Mouse (Mus musculus) hindlimb bud, embryonic 11.5 days (tissue): ENCODE results near the gene Cdyl.

Source experiments
- DNase-seq: peaks from one replicate; pipeline ENCODE4 v3.0.0-alpha.2; 2012; ENCODE audit warnings: low read depth, low spot score; ENCODE audit errors: extremely low spot score

Cdyl gene

DNA sequence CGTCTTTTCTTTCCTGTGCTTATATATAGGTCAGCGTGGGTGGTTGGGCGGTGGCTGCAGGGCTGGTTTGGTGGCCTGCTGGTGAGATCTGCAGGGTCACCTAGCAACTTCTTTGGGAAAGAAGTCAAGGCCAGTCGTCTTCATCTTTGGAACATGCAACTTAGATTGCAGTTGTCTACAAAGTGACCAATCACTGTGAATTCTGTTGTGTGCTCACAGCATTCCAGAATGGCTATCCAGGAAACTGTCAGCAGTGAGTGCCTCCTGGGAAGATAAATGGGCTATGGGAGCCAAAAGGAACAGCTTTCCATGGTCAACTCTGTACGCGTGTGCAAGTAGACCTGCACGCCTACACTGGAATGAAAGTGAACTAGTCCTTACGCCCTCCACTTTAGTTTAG is 26.6 kb downstream of the Cdyl start:
- DNase-seq, result no peak

DNA sequence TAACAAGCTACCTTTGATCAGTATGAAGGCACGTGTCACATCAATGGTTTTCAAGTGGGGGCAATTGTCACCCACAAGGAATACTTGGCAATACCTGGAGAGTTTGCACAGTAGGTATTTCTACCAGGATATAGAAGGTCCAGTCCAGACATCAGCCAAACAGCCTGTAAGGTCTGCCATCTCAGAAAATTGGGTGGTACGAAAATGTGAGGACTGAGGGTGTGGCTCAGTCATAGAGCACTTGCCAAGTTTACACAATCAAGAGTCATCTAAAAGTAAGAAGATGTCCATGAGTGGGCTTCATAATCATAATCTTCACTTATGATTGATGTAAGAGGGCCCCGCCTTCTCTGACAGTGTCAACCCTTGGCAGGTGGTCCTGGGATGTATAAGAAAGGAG is 29.9 kb downstream of the Cdyl start:
- DNase-seq, result no peak

DNA sequence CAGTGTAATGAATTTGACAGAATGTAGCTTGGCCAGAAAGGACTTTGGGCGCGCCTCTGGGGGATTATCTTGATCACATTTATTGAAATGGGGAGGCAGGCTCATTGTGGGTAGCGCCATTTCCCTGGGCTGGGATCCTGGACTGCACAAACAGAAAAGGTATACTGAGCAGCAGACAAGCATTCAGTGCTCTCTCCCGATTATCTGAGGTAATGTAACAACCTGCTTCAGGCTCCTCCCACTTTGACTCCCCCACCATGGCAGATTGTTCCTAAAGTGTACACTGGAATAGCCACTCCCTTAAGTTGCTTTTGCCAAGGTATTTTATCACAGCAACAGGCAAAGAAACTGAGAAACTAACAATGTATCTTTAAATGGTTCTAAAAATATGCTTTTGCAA is 58.0 kb downstream of the Cdyl start:
- DNase-seq, result no peak

DNA sequence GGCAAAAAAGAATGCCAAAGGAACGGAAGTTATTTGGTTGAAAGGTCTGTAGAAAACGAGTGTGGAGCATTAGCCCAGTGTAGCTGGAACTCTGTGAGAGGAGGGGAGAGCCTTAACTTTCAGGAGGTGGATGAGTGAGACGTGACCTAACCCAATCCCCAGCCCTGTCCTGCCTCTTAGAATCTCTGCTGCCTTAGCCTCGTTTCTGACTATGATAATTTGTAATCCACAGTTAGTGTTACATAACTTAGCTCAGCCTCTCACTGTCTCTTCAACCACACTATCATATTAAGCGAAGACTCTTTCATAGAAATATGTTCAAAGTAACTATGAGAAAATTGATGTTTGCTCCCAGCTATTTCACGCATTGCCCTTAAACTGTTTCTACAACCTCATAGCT is 59.9 kb downstream of the Cdyl start:
- DNase-seq, result no peak

DNA sequence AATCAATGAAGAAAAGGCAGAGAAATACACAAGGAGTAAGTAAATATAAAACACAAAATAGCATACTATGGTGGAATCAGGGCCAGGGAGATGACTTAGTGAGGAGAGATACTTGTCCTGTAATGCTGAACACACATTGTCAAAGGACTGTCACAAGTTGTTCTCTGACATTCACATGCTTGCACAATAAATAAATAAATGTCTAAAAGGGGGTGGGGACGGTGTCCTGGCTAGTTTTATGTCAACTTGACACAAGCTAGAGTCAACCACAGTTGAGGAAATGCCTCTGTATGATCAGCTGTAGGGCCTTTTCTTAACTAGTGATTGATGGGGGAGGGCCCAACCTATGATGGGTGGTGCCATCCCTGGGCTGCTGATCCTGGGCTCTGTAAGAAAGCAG is 63.4 kb downstream of the Cdyl start:
- DNase-seq, result no peak

DNA sequence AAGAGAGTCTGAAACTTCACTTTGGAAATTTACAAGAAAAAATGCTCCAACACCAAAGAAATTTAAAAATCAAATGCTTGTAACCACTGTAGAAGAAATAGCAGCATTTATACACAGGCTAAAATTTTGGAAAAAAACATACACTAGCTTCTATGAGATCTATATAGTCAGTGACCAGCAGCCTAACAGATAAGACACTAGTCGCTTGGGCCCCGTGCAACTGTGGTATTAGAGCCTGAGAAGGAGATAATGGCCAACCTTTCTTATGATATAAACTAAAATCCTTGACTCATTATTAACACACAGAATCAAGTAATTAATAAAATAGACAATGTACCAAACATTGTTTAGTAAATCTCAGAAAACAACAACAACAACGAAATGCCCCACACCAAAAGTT is 66.4 kb downstream of the Cdyl start:
- no peak for DNase-seq

DNA sequence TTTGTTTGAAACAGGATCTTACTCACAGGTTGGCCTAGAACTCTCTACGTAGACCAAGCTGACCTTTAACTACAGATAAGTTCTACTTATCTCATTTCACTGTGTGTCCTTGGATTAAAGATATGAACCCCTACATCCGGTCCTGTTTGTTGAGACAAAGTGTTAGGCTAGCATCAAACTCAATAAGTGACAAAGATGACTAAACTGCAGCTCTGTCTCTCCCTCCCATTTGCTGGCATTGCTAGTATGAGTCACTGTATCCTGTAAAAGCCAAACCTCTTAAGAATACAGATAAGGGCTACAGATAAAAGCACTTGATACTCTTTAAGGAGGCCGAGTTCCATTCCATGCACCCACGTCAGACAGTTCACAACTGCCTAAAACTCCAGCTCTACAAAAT is 72.5 kb downstream of the Cdyl start:
- DNase-seq, result no peak

DNA sequence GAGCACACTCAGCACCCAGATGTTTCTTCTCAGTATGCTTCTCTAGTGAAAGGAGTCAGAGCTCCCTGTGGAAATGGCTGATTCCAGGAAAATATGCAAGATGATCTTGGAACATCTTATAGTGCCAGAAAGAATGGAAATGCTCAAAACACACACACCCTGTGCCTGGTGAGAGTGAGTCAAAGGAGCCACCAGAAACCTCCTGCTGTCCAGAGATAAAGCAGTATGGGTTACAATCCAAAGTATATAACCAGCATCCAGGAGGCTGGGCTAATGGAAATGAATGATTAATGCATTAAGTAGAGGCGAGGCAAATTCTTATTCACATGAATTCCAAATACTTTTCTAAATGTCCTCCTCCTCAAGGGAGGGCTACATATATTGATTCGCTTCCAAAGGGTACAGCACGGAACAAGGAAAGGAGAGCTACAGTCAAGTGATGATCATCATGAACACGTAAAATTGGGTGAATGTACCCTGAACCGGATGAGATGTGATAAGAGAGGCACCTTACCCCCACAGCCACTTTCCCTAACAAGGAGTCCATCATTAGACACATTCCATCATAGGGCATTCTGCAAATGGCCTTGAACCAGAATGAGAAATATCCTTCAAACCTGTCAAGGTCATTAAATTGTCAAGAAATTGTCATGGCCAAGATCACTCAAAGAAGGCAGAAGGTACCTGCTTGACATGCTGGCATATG is 73.4 kb downstream of the Cdyl start:
- DNase-seq, result no peak

DNA sequence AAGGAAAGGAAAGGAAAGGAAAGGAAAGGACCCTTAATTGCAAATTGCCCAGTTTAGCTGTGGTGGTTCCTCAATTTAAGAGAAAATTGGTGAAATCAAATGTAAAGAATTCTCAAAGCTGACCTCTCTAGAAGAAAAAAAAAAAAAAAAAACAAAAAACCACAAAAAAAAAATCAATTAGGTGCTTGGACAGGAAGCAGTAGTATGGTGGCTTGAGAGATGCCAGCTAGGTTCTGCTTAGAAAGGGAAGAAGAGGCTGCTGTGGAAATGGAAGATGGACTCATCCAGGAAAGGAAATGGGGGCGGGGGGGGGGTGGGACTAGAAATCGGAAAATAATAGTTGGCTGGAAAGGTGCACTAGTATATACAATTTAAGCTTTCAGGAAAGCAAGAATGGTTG is 77.9 kb downstream of the Cdyl start:
- DNase-seq, result no peak

DNA sequence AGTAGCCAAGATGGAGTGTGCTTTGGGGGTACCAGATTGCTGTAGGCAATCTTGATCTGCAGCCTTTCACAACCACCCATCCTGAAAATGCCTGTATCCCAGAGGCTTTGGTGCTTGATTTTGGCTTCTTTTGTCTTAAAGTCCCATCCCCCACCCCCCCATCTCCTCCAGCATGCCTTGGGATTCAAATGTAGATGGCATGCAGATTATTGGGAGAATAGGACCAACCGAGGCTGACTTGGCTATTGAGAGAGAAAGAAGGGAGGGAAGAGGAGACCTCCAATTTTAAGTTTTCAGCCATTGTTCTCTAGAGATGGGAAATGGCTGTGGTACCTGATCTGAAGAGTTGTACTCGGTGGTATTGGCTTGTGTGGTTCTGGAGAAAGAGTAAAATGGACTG is 78.6 kb downstream of the Cdyl start:
- no peak for DNase-seq

DNA sequence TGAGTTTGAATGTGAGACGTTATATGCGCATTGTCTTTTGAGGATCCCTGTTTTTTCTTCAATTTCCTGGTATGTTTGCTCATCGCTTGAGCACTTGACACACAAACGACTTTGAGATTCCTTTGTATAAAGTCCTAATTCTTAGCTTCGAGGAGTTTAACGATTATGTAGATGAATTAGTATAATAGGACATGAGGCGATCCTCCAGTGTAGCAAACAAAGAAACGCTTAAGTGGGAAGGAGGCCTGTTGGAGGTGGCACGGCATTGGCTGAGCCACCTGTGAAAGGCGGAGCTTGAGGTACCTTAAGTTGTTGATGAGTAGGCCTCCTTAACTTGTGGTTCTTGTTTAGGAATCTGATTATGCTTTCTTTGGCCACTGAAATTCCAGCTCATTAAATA is 79.8 kb downstream of the Cdyl start:
- no peak for DNase-seq

DNA sequence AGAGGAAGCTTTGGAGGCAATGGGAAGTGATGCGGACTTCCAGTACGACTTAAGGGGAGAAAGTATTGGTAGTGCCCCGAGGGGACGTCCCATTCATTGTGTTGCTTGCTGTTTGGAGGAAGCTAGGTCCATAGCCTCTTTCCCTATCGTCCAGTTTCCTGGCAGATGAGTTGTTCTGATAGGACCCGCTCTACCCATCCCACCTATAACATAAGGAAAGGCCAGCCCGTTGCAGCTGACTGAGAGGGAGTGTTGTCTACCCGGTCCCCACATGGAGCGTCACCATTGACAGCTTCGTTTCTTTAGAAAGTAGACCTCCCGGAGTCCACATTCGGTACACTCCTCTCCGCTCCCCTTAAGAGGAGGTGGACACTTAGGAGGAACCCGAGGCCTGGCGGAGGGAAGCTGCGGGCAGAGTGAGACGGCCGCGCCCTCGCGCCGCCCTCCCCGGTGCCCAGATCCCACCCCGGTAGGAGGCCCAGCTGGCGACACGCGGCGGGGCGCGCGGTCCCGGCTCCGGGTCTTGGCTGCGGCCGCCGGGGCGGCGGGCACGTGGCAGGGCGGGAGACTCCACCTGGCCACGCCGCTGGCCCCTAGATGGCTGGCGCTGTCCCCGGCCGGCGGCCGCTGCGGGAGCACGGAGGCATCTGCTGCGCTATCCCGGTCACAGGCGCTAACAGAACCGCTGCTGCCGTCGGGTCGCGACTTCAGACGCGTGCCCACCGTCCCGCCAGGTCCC is 80.8 kb downstream of the Cdyl start:
- DNase-seq, result no peak

DNA sequence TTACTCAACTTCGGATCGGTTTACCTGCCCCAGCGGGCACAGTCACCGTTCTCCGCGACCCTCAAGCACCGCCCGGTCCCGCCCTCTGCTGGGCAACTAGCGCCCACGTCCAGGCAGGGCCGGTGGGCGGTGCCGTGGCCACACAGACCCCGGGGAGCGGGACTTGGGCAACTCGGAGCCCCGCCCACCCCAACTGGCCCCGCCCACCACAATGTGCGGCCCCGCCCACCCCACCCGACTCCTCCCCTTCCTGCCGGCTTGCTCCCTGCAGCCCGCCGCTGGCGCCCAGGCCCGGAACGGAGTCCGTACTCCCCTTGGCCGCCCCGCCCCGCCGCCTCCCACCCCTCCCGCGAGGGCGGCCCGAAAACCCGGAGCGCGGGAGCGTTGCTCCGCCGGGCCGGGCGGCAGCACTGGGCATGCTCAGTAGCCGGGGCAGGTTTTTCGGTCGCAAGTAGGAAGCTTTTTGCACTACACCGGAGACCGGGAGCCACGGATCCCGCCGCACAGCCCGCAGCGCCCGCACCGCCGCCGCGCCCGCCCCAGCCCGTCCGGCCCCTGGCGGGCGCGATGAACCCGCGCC is 81.5 kb downstream of the Cdyl start:
- DNase-seq, result no peak

DNA sequence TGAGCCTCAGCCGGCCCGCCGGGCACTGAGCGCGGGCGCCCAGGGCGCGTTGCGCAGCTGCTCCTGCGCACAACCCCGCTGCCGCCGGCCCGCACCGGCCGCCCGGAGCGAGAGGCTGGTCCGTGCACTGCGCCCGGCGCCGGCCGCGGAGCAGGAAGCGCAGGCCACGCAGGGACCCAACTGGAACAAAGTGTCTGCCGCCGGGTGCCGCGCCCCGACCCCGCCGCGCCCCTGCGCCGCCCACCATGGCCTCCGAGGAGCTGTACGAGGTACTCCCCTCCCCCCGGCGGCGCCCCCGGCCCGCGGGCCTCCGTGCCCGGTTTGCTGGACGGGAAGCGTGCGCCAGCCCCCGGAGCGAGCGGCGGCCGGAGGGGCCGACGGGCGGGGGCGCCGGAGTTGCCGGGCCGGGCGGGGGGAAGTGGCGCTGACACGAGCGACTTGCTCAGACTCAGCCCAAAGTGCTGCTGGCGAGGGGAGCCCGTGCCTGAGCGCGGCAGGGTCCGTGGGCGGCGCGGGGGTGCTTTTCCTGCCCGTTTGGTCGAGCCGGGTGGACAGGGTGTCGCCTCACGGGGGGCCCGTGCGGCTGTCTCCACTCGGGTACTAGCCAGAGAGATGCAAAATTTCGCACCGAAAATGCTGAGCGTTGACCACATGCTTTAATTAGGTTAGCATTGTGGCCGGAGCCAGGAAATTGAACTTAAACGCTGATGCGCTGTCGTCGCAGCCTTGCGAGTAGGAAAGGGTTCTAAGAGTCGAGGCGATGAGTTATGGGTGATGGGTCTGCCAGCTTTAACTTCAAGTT is 82.2 kb downstream of the Cdyl start:
- DNase-seq, result no peak

DNA sequence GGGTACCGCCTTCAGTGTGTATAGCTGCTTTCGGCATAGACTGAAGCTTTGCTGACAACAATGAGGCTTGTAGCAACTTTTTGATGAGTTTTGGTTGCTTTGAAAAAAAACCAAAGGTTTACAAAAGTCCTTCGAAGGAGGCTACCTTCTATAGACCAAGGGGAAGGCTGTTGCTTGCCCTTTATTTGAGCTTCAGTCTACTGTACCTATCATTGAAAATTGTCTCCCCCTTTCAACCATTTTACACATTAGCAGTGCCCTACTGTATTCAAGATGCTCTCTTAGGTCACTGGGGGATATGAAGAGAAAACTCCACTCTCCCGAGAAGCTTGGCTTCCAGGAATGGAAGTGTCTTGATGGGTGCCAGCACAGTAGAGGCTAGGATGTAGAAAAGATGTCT is 83.1 kb downstream of the Cdyl start:
- no peak for DNase-seq

DNA sequence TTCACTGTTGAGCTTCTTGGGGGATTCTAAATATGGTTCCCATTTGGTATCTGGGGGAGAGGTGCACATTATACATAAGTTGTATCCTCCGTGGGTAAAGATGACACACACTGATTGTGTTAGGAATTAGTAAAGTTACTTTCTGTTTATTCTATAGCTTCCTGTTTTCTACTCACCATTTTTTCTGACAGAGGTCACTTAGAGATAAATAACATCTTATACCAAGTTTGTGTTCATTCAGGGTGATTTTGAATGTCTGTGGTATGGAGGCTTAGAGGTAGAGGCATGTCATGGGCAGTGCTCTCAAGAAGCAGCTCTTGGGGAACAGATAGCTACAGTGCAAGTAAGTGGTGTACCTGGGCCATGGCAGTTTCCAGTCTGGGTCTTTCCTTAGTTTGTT is 83.6 kb downstream of the Cdyl start:
- no peak for DNase-seq

DNA sequence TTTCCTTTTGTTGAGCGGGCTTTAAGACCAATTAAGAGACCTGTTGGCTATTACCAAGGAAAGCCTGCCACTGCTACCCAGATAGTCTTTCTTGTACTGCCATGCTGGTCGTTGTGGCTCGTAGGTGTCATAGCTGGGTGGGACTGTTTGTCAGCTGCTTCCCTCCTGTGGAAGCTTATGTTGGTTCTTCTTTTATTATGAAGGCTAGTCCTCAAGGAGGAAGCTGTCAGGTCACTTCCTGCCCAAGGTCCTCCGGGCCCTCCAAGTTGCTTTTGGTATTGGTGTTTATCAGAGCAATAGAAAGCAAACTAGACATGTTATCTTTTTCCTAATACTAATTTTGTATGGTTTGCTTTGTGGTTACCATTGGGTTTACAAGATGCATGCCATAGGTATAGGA is 89.6 kb downstream of the Cdyl start:
- DNase-seq, result no peak

DNA sequence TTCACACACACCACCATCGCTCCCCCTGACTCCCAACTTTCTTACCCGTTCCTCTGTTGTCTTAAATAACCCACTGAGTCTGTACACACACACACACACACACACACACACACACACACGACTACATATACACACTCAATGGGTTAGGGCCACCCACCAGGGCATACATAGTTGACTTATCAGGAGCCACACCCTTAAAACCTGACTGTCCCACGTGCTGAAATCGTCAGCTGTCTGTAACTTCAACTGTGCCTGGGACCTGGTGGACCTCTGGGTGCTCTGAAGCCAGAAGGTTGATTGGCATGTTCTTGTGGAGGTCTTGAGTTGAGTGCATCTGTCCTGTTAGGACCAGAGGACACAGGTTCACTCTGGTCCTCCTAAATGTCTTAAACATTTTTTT is 90.0 kb downstream of the Cdyl start:
- DNase-seq, result no peak

DNA sequence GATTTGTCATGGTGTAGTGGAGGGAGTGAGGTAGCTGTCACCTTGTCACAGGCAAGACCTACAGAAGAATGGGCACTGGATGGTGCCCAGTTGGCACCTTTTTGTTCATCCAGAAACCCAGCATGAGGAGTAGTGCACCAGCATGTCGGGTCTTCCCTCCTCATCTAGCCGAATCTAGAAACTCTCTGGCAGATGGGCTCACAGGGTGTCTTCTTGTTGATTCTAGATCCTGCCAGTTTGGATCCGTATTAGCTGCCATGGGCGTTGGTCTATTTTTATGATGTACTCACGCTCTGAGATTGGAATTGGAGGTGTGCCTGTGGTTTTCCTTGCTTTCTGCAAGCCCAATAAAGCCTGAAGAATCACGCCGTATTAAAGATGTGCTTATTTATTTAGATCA is 92.4 kb downstream of the Cdyl start:
- DNase-seq, result no peak

DNA sequence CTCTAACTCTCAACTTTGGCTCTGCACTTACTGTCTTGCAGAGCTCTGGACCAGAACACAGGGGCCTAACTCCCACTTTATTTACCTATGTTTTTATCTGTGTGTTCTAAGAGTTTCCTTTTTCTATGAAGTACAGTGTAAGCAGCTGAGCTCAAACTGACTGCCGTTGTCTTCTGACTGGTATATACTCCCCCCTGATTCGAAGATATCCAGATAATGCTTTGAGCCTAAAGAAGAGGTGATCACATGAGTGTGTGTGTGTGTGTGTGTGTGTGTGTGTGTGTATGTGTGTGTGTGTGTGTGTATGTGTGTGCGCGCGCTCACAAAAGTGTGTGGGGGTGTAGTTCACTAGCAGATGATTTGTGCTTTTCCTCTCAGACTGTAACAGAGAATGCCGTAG is 95.4 kb downstream of the Cdyl start:
- no peak for DNase-seq

DNA sequence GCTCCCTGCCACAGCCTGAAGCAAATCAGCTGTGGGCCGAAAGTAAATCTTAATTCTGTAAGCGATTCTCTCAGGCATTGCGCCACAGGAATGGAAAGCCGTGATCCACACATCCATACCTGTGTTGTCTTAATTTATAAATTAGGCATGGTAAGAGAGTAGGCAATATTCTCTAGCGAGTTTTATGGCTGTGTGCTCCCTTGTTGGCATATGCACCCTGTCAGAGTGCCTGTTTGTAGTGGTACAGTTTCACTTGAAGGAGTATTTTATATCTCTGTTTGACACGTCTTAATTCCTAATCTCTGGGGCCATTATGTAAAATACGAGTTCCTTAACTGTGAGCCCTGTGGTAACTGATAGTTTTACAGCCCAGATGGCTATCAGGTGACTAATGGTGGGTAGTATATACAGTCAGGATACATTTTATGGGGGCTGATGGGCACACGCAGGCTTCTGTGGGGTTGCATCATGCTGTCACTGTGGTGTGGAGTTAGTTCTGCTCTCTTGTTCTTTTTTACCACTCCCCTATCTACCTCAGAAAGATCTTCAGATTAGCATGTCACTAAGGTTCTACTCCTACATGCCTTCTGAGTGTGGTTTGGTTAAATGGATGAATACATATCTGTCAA is 96.1 kb downstream of the Cdyl start:
- no peak for DNase-seq
